Mouse (Mus musculus) left cerebral cortex, adult 2 months (tissue): ENCODE measurements around the gene Gab2. TPM values are rescaled to one million over a fixed set of nuclear protein-coding genes. Genes with fewer than 3 reads are reported as not detected.

Experiments used
- DNase-seq, 2 experiments: peaks; one replicate each; pipeline ENCODE4 v3.0.0; 2021 to 2022; ENCODE audit warnings: low spot score in 2 of 2, mixed read lengths in 1 of 2; ENCODE audit errors: extremely low spot score in 1 of 2
- H3K27ac ChIP-seq: fragments of 200-600 bp; 2 replicates; pipeline ENCODE4 v1.8.1; 2022
- H3K4me3 ChIP-seq: fragments of 200-600 bp; 2 replicates; pipeline ENCODE4 v1.8.1; 2022
- CTCF ChIP-seq: fragments of 200-600 bp; IDR thresholded peaks from 2 replicates; pipeline ENCODE4 v1.8.1; 2022; ENCODE audit warnings: antibody characterized with exemption, mild to moderate bottlenecking, moderate library complexity
- intact Hi-C: fragments of 180-260 bp; cut with DNase I; formaldehyde crosslinking; loops from one replicate; pipeline ENCODE4 v1.15.1; 2025
- total RNA-seq, 2 experiments: library from RNA; stranded (reverse); gene quantifications; 2 replicates each; pipeline ENCODE4 v1.2.3; 2021

Gab2 gene
- total RNA-seq, 2 experiments from 2014 or later, result 14.3 to 14.4 TPM

GRCm38 (mm10) chr7:97328891-97329588, 247.7 kb downstream of the Gab2 start:
- intact Hi-C loops, result no loop called here
- Histone ChIP-seq H3K27ac (no peak overlapping the region; the same call in 1 of the 2 replicates), H3K4me3 (no peak overlapping the region)
- DNase-seq, result no peak
- TF ChIP-seq CTCF, result no peak

DNA sequence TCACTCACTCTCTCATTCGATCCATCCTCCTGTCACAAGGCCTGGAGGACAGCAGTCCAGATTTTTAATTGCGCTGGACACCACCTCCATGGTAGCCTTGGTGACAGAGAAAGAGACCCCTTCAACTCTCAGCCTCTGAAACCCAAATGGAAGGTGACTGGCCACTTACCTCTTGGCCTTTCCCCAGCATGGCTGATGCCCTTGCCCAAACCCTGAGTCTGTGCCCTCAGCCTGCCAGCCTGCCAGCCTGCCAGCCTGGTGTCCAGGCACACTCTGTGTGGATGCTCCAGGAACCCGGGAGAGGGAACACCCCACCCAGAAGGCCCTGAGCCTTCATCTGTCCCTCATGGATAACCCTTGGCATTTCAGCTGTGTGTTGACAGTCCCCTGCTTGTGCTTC, 248.3 kb downstream of the Gab2 start:
- H3K4me3 ChIP-seq, result no peak overlapping the region
- intact Hi-C loops, result no loop called here
- no peak for TF ChIP-seq CTCF
- H3K27ac ChIP-seq, result peak overlapping the region; percentile 5; the same call in 1 of the 2 replicates
- no peak for DNase-seq

DNA sequence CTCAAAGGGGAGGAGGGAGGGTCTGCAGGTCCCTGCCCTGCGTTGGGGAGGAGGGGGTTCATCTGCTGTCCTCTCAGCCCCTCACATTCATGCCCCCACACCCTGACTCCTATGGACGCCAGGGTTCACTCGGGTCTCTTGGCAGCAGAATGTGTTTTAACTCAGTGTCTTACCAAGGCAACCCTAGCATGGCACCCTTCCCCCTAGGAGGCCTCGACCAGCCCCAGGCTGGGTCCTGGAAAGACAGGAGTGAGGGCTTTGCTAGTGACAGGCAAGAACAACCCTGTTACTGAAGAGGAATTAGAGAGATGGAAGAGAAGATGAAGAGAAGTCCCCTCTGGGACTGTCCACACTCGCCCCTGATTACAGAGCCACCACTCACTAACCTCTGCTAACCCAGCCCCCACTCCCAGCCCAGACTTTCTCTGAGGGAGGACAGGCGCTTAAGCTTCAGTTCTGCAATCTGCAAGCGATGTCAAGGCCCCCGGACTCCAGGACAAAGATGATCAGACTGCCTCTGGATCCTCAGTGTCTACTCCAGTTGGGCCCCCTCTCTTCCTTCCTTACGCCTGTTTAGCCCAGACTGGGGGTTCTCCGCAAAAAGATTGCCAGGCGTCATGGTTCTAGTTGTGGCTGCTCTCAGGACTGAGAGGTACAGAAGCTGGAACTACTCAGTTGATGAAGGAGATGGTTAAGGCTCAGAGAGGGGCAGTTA, 249.7 kb downstream of the Gab2 start:
- intact Hi-C loops, result no loop called here
- no peak for TF ChIP-seq CTCF
- Histone ChIP-seq H3K4me3 (peak overlapping the region; percentile 94), H3K27ac (peak overlapping the region; percentile 98)
- peak in 1 of 2 experiments; percentile 21 for DNase-seq

DNA sequence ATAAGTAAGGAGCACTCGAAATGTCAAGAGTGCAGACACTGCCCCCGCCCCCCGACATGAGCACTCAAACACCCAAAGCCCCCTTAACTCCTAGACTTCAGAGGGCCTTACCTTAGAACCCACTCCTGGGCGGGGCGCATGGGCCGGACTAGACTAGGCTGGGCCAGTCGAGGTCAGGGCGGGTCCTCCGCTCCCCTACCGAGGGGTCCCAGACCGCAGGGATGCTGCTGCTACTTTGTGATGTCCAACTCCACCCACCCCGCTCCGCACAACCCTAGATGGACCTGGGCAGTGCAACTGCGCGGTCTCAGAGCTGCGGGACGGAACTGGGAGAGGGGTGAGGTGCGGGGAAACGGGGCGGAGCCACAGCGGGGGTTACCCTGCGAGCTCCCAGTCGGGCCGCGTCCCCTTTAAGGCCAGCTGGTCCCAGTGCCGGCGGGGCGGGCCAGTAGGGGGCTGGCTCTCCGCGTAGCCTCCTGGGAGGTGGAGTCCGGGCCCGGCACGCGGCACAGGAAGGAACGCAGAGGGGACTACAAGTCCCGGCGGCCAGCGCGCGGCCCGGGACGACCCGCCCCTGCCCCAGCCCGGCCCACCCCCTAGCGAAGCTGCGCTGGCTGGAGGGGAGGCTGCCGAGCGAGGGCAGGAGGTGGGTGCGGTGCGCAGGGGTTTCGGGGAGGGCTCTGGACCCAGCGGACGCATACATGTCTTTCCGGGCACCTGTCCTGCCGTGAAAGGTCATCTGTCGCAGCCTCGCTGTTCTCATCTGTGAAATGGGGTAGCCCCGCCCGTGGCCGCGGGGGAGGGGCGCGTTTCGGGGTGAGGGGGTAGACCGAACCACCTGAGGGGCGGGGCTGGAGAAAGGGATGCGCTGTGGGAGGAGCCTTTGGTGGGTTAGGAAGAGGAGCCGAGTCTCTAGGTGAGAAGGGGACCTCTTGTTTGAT, 250.6 kb downstream of the Gab2 start, which contains the start of the genes Usp35 and Kctd21:
Gene Usp35, minus strand, starts transcription at position 295 of the 941 bp plus-strand sequence.
Gene Kctd21, plus strand, starts transcription at position 602 of the 941 bp plus-strand sequence.
- DNase-seq, result peak; percentile 94 to 96
- intact Hi-C loops, result no loop called here
- peak within 1 kb of the TSS; percentile 98 for H3K27ac ChIP-seq
- peak; percentile 44 for TF ChIP-seq CTCF
- peak within 1 kb of the TSS; percentile 94 for H3K4me3 ChIP-seq

DNA sequence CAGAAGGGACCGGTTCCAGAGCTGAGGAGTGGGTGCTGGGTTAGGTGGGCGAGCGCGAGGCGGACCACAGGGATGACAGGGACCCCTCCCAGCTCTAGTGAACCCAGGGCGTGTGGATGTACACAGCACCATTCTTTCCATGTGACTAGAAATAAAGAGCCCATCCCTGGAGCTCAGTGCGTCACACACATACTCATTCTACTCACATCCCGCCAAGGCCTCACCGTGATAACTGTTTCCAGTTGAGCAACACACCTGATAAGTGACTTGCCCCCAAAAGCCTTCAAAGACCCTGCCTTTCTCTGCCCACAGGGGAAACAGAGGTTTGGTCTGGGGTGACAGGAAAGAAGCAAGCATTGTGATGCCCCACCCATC, 251.3 kb downstream of the Gab2 start:
- no peak for TF ChIP-seq CTCF
- peak overlapping the region; percentile 98 for H3K27ac ChIP-seq
- intact Hi-C loops, result no loop called here
- H3K4me3 ChIP-seq, result peak overlapping the region; percentile 94
- DNase-seq, result no peak

GRCm38 (mm10) chr7:97333113-97333898, 251.9 kb downstream of the Gab2 start:
- intact Hi-C loops, result no loop called here
- Histone ChIP-seq H3K27ac (no peak overlapping the region), H3K4me3 (peak overlapping the region; percentile 94)
- no peak for DNase-seq
- TF ChIP-seq CTCF, result no peak

DNA sequence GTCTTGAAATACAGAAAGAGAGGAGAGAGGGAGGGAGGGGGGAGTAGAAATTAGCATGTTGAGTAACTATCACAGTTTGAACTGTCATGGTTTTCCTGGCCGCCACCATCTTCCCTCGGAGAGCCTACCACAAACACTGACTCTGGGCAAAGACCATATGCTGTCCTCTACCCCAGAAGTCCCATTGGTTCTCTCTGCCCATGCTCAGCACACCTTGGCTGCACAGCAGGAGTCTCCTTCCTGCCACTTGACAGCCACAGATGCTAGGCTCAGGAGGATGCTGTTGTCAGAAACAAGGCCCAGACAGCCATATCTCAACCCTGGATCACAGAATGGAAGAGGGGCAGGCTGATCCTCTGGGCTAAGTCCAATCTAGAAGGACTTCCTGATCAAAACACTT, 253.0 kb downstream of the Gab2 start:
- DNase-seq, result no peak
- no peak for TF ChIP-seq CTCF
- Histone ChIP-seq H3K4me3 (no peak overlapping the region), H3K27ac (no peak overlapping the region)
- intact Hi-C loops, result no loop called here

DNA sequence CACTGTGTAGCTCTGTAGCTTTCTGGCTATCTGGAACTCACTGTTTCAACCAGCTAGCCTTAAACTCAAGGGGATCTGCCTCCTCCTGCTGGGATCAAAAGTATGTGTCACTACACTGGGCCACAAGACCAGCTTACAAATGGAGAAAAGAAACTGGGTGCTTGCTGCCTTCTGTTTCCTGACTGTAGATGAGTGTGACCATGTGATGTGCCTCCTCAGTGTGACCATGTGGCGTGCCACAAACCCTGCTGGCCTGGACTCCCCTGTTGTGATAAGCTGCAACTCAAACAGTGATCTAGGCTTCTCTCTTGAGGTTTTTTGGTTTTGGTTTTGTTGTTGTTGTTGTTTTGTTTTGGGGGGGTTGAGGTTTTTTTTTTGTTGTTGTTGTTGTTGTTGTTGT, 255.3 kb downstream of the Gab2 start:
- intact Hi-C loops, result no loop called here
- TF ChIP-seq CTCF, result no peak

DNA sequence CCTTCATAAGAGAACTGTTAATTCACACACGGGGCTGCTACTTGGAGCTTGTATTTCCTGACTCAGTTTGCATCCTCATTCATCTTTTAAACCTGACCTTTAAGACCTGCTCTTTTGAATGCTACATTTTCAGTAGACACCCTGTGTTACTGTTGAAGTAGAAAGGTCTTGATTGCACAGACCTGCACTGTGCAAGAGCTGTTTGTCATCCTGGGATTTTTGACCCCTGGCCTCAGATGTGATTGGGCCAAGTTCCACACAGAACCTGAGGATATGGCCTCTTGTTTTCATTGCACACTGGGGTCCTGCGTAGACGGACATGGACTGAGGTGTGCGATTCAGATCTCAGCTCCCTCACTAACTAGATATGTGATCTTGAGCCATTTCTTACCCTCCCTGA, 257.2 kb downstream of the Gab2 start:
- no peak overlapping the region for H3K27ac ChIP-seq
- TF ChIP-seq CTCF, result no peak
- intact Hi-C loops, result no loop called here
- no peak for DNase-seq
- H3K4me3 ChIP-seq, result no peak overlapping the region

More for the DNA sequence above, 255.3 kb downstream of the Gab2 start:
- Histone ChIP-seq H3K27ac (no peak overlapping the region), H3K4me3 (no peak overlapping the region)
- no peak for DNase-seq

DNA sequence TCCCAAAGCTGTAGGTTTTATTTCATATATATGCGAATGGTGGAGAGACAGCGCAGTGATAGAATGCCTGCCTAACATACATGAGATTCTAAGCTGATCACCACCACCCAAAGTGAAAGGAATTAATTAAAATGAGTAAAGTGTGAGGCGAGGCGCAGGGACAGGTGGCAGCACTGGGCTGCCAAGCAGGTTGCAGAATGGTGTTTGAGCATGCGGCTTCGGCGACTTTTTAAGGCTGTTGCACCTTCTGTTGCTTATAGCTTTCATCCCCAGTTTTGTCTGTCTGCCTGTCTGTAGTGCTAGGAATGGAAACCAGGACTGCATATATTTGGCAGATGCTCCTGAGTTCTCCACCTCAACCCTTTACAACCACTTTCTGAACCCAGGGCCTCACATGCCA, 258.2 kb downstream of the Gab2 start:
- no peak overlapping the region for H3K4me3 ChIP-seq
- DNase-seq, result no peak
- TF ChIP-seq CTCF, result peak; percentile 4; the same call in 1 of the 2 replicates
- intact Hi-C loops, result no loop called here
- no peak overlapping the region for H3K27ac ChIP-seq
